Mouse (Mus musculus) MEL (cell line): Measurements from ENCODE around the gene Bend4.

Experiments
- CHD2 ChIP-seq: IDR thresholded peaks from 2 replicates; pipeline ENCODE4 v1.6.1; 2011; ENCODE audit warnings: low read length, improper control_type of control experiment
- CTCF ChIP-seq, 3 experiments: IDR thresholded peaks in 2 of 3; conservative IDR thresholded peaks in 1 of 3; 2 replicates each; pipeline ENCODE4 v1.5.1; 2011 to 2012; ENCODE audit warnings: low read length in 3 of 3, low read depth in 2 of 3, mild to moderate bottlenecking in 2 of 3, improper control_type of control experiment in 1 of 3, inconsistent platforms in 1 of 3, mixed read lengths in 1 of 3, moderate library complexity in 1 of 3; ENCODE audit not compliant: control insufficient read depth in 1 of 3, insufficient read depth in 1 of 3, poor library complexity in 1 of 3, severe bottlenecking in 1 of 3
- E2F4 ChIP-seq: IDR thresholded peaks from 2 replicates; pipeline ENCODE4 v1.6.1; 2011; ENCODE audit warnings: low read depth, low read length, improper control_type of control experiment, borderline replicate concordance
- GATA1 ChIP-seq: IDR thresholded peaks from 2 replicates; pipeline ENCODE4 v1.6.1; 2011; ENCODE audit warnings: low read depth, low read length, improper control_type of control experiment
- HCFC1 ChIP-seq: IDR thresholded peaks from 2 replicates; pipeline ENCODE4 v1.6.1; 2012; ENCODE audit warnings: low read depth, mild to moderate bottlenecking, inconsistent platforms, low read length, improper control_type of control experiment, moderate library complexity
- MAZ ChIP-seq: IDR thresholded peaks from 2 replicates; pipeline ENCODE4 v1.6.1; 2012; ENCODE audit warnings: low read depth, mild to moderate bottlenecking, inconsistent platforms, low read length, improper control_type of control experiment
- MXI1 ChIP-seq: IDR thresholded peaks from 2 replicates; pipeline ENCODE4 v1.6.1; 2011; ENCODE audit warnings: mild to moderate bottlenecking, low read depth, low read length, improper control_type of control experiment
- SMC3 ChIP-seq: IDR thresholded peaks from 2 replicates; pipeline ENCODE4 v1.6.1; 2011; ENCODE audit warnings: low read depth, low read length, improper control_type of control experiment
- TCF12 ChIP-seq: IDR thresholded peaks from 2 replicates; pipeline ENCODE4 v1.6.1; 2014; ENCODE audit warnings: low read depth, mild to moderate bottlenecking, inconsistent platforms, low read length, improper control_type of control experiment, moderate library complexity
- ZMIZ1 ChIP-seq: IDR thresholded peaks from 2 replicates; pipeline ENCODE4 v1.6.1; 2012; ENCODE audit warnings: low read depth, mild to moderate bottlenecking, inconsistent platforms, low read length, improper control_type of control experiment, moderate library complexity

DNA sequence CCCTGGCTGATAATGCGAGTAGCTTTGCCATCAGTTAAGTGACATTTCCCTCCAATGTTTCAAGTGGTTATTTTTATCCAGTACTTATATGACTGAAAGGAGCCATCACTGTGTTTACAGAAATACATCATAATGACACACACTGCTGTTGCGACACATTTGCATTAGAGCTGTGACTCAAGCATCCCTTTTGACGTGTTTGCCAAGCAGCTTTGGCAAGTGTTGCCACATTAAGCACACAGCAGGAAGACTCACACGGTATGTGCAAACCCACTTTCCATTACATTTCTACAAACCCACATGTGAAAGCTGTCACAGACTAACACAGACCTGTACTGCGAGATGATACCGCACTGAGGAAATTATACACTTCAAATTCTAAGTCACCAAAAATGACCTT, 34.2 kb downstream of the Bend4 start:
- no peak for TF ChIP-seq TCF12
- TF ChIP-seq HCFC1, result no peak
- no peak for TF ChIP-seq GATA1
- TF ChIP-seq ZMIZ1, result no peak
- TF ChIP-seq CTCF (IDR thresholded peaks at IDR 0.05 in 2 of 3, conservative IDR thresholded peaks at IDR 0.05 in 1 of 3; ENCODE audit: control insufficient read depth in 1 of 3, insufficient read depth in 1 of 3, low read depth in 2 of 3, low read length in 3 of 3, poor library complexity in 1 of 3, severe bottlenecking in 1 of 3), result no peak
- no peak for TF ChIP-seq E2F4
- TF ChIP-seq MXI1, result no peak
- TF ChIP-seq SMC3, result no peak
- no peak for TF ChIP-seq CHD2
- TF ChIP-seq MAZ, result no peak
